Mouse (Mus musculus) small intestine, adult 2 months (tissue): ENCODE data around the gene Tnnt3.

Source experiments
- CTCF ChIP-seq: fragments of 200-500 bp; IDR thresholded peaks from 2 replicates; pipeline ENCODE4 v1.5.1; 2012; ENCODE audit warnings: low read depth, mild to moderate bottlenecking, control low read depth, inconsistent platforms, low read length, moderate library complexity, mixed read lengths; ENCODE audit not compliant: insufficient replicate concordance, insufficient read length; ENCODE audit errors: extremely low read depth
- POLR2A ChIP-seq: fragments of 200-500 bp; IDR thresholded peaks from 2 replicates; pipeline ENCODE4 v1.6.1; 2012; ENCODE audit warnings: low read depth, mild to moderate bottlenecking, control low read depth, inconsistent platforms, low read length, moderate library complexity

DNA sequence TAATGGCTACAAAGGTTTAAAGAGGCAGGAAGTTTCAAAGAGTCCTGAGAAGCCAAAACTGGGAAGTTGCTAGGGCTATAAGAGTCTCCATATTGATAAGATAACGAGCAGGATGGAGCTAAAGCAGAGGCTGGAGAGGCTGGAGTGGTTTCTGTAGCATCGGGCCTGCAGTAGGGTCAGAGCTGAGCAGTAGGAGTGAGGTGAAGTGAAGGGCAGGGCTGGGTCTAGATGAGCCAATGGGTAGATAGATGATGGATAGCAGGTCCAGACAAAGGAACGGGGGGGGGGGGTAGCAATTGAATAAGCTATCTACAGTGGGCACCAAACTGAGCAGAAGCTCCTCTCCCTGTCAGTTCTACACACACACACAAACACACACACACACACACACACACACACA lies 18.9 kb downstream of the Tnnt3 start:
- no peak for TF ChIP-seq CTCF
- TF ChIP-seq POLR2A: no peak
